Mouse (Mus musculus): Measurements from ENCODE around the gene Olfr70. TPM values are rescaled to one million over a fixed set of nuclear protein-coding genes. Genes with fewer than 3 reads are reported as not detected.

Gene Olfr70
- total RNA-seq, 2 experiments from 2014 or later, result not detected

GRCm38 (mm10) chr4:43668782-43669427, 31.7 kb downstream of the Olfr70 start, which contains the start of the genes Tmem8b and Fam221b:
TSS of gene Tmem8b (plus strand) at chr4:43668971.
TSS of gene Fam221b (minus strand) at chr4:43669145.
- peak; percentile 97 for ATAC-seq (replicated peaks; ENCODE audit: low FRiP score, low TSS enrichment, poor library complexity, severe bottlenecking)

DNA sequence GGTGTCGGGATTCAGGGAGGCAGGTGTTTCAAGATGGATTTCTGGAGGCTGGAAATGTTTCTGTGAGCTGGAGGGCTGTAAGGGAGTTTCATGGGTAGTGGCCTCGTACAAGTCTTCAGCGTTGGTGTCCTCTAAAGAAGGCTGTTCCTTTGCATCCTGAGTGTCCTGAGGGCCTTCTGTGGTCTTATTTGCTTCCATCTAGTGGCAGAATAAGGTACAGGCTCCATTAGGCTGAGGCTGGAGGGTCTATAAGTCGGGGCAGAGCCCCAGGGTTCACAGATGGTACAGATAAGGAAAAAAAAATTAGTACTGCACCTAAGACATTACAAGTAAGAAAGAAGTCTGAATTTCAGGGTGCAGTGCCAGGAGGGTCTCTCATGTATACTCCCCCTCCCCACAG, 34.2 kb downstream of the Olfr70 start:
- no peak for ATAC-seq (replicated peaks; ENCODE audit: low FRiP score, low TSS enrichment, poor library complexity, severe bottlenecking)

- no peak for ATAC-seq (replicated peaks; ENCODE audit: low FRiP score, low TSS enrichment, poor library complexity, severe bottlenecking)
These were observed 43.5 kb downstream of the Olfr70 start for GRCm38 (mm10) chr4:43657146-43657545.

DNA sequence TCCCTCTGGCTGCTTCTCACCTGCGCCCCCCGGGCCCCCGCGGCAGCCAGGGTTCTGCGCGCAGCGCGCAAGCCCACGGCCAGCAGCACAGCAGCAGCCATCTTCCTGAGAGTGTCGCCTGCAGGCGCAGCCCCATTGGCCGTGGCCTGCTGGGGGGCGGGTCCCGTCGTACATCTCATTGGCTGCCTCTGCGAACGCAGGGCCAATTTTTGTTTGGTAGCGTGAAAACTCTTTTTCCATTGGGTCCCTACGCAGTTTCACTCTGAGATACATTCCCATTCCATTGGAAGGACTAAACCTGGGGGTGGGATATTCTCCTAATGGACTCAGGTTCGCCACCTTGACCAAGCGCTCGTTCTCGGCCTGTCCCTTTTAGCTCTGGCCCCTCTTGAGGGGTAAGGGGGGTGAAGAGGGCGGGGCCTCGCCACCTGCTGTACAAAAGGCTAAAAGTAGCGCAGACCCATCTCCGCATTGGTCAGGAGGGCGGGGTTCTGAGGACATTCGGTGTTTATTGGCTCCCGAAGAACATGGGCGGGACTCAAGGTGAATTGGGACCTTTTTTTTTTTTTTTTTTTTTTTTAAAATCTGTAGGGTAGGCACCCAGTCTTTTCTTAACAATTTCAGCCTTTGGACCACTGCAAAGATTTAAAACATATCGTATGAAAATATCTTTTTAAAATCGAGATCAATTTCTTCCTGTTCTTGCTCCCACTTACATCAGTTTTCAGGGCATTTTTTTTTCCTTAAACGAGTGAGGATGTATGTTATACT, 44.1 kb downstream of the Olfr70 start, which contains the start of gene Hint2:
Gene Hint2, minus strand, starts transcription at position 128 of the 771 bp plus-strand sequence.
- peak; percentile 95 for ATAC-seq (replicated peaks; ENCODE audit: low FRiP score, low TSS enrichment, poor library complexity, severe bottlenecking)

DNA sequence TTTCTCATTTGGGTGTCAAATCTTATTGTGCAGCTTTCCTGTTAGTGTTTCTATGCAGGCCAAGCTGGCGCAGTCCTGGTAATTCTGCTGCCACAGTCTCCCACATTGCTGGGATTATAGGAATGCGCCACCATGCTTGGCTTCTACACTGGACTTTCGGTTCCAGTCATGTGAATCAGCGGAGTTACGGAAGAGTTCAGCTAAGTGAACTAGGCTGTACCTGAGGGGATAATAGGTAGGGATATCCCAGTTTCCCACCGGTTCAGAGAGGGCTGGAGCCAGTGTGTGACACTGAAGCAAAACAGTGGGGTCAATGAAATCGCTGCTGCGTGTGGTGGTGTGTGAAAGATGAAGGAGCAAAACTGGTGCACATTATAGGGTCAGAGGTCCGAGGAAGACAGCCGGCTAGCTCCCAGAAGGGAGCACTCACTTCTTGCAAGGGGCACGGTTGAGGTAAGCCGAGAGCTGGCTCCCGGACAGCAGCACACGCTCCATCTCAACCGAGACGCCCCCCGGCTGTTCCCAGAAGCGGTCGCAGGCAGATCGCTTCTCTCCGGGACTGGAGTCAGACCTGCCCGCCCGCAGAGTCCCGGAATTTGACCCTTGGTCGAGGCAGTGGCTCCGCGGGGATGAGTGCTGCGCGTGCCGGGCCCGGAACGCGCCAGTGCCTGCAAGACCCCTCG, 44.8 kb downstream of the Olfr70 start:
- ATAC-seq (replicated peaks; ENCODE audit: low FRiP score, low TSS enrichment, poor library complexity, severe bottlenecking), result 0 out of 2 replicates have a peak, but pooled peaks have one; percentile 0

- ATAC-seq (replicated peaks; ENCODE audit: low FRiP score, low TSS enrichment, poor library complexity, severe bottlenecking), result 0 out of 2 replicates have a peak, but pooled peaks have one; percentile 29
These were observed 47.2 kb downstream of the Olfr70 start, which contains the start of gene Spag8 for GRCm38 (mm10) chr4:43653161-43654015. TSS of gene Spag8 (minus strand) at chr4:43653594.

DNA sequence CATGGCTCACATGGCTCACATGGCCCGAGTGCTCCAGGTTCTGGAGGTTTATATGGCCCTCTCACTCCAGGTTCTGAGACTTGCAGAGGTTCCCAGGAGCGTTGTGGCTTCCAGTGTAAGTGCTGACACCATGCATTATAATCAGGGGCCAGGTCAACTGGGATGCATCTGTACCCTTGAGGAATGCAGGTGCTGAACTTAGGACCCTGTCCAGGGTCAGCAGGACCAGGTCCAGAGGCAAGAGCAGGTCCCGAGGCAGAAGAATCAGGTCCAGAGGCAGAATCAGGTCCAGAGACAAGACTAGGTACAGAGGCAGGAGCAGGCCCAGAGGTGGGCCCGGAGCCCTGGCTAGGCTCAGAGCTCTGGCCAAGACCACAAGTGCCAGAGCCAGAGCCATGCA, 47.9 kb downstream of the Olfr70 start:
- no peak for ATAC-seq (replicated peaks; ENCODE audit: low FRiP score, low TSS enrichment, poor library complexity, severe bottlenecking)

DNA sequence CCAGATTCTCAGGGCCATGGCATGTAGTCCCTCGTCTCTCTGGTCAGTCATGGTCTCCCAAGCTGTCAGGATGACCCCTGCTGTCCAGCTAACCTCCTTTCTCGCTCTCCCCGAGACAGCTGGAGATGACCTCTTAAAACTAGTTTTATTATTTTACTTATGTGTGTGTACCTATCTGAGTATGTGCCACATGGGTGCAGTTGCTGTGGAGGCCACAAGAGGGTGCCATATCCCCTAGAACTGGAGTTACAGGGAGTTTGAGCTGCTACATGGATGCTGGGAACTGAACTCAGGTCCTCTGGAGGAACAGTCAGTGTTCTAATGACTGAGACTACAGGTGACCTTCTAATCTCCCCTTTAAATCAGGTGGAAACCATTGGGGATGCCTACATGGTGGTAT, 50.8 kb downstream of the Olfr70 start:
- no peak for ATAC-seq (replicated peaks; ENCODE audit: low FRiP score, low TSS enrichment, poor library complexity, severe bottlenecking)

Other genes with a start within 250 kb of the Olfr70 start
- gene Cd72, start 246.2 kb downstream of the Olfr70 start, total RNA-seq (2014; fragmentation: Nextera tagmentation), result 1.5 and 9.6 TPM in 2 replicates
- gene Cd72, start 246.2 kb downstream of the Olfr70 start, total RNA-seq (2017), result 2.9 and 11.9 TPM in 2 replicates
- 0.61 TPM in 1 of 2 replicates, not detected in the other for gene Sit1, start 217.1 kb downstream of the Olfr70 start, total RNA-seq (2014; fragmentation: Nextera tagmentation)
- not detected in 2 replicates for gene Sit1, start 217.1 kb downstream of the Olfr70 start, total RNA-seq (2017)
- 28.8 and 47.9 TPM in 2 replicates for gene Ccdc107, start 207.9 kb downstream of the Olfr70 start, total RNA-seq (2014; fragmentation: Nextera tagmentation)
- gene Ccdc107, start 207.9 kb downstream of the Olfr70 start, total RNA-seq (2017), result 44.6 and 46.3 TPM in 2 replicates
- 44.3 and 50.3 TPM in 2 replicates for gene Arhgef39, start 201.1 kb downstream of the Olfr70 start, total RNA-seq (2014; fragmentation: Nextera tagmentation)
- gene Arhgef39, start 201.1 kb downstream of the Olfr70 start, total RNA-seq (2017), result 27.2 and 32.7 TPM in 2 replicates
- gene Car9, start 193.8 kb downstream of the Olfr70 start, total RNA-seq (2014; fragmentation: Nextera tagmentation), result 3.6 and 11.8 TPM in 2 replicates
- gene Car9, start 193.8 kb downstream of the Olfr70 start, total RNA-seq (2017), result 2.1 and 3.3 TPM in 2 replicates
- gene Tpm2, start 177.0 kb downstream of the Olfr70 start, total RNA-seq (2014; fragmentation: Nextera tagmentation), result not detected in 2 replicates
- 0.09 TPM in 1 of 2 replicates, not detected in the other for gene Tpm2, start 177.0 kb downstream of the Olfr70 start, total RNA-seq (2017)
- 9.6 and 12.7 TPM in 2 replicates for gene Creb3, start 138.5 kb downstream of the Olfr70 start, total RNA-seq (2014; fragmentation: Nextera tagmentation)
- 19.4 and 42.2 TPM in 2 replicates for gene Creb3, start 138.5 kb downstream of the Olfr70 start, total RNA-seq (2017)
- gene Tln1, start 138.1 kb downstream of the Olfr70 start, total RNA-seq (2014; fragmentation: Nextera tagmentation), result 105 and 175 TPM in 2 replicates
- 211 and 304 TPM in 2 replicates for gene Tln1, start 138.1 kb downstream of the Olfr70 start, total RNA-seq (2017)
- gene Rgp1, start 122.1 kb downstream of the Olfr70 start, total RNA-seq (2014; fragmentation: Nextera tagmentation), result 28.7 and 30.4 TPM in 2 replicates
- gene Rgp1, start 122.1 kb downstream of the Olfr70 start, total RNA-seq (2017), result 6.7 and 8.3 TPM in 2 replicates
- 19.7 and 22.9 TPM in 2 replicates for gene Gba2, start 121.9 kb downstream of the Olfr70 start, total RNA-seq (2014; fragmentation: Nextera tagmentation)
- 6.1 and 12.0 TPM in 2 replicates for gene Gba2, start 121.9 kb downstream of the Olfr70 start, total RNA-seq (2017)
- gene Msmp, start 116.3 kb downstream of the Olfr70 start, total RNA-seq (2014; fragmentation: Nextera tagmentation), result not detected in 2 replicates
- gene Msmp, start 116.3 kb downstream of the Olfr70 start, total RNA-seq (2017), result not detected in 2 replicates
- gene Npr2, start 68.9 kb downstream of the Olfr70 start, total RNA-seq (2014; fragmentation: Nextera tagmentation), result 0.09 and 2.0 TPM in 2 replicates
- gene Npr2, start 68.9 kb downstream of the Olfr70 start, total RNA-seq (2017), result 0.08 and 0.14 TPM in 2 replicates
- 1.6 TPM in 1 of 2 replicates, not detected in the other for gene Spag8, start 47.2 kb downstream of the Olfr70 start, total RNA-seq (2014; fragmentation: Nextera tagmentation)
- not detected in 2 replicates for gene Spag8, start 47.2 kb downstream of the Olfr70 start, total RNA-seq (2017)
- gene Hint2, start 44.3 kb downstream of the Olfr70 start, total RNA-seq (2014; fragmentation: Nextera tagmentation), result 70.7 and 73.0 TPM in 2 replicates
- gene Hint2, start 44.3 kb downstream of the Olfr70 start, total RNA-seq (2017), result 43.1 and 63.0 TPM in 2 replicates
- gene Tmem8b, start 31.8 kb downstream of the Olfr70 start, total RNA-seq (2014; fragmentation: Nextera tagmentation), result 1.2 and 2.5 TPM in 2 replicates
- 0.38 and 1.6 TPM in 2 replicates for gene Tmem8b, start 31.8 kb downstream of the Olfr70 start, total RNA-seq (2017)
- gene Fam221b, start 31.7 kb downstream of the Olfr70 start, total RNA-seq (2014; fragmentation: Nextera tagmentation), result not detected in 2 replicates
- gene Fam221b, start 31.7 kb downstream of the Olfr70 start, total RNA-seq (2017), result 0.15 and 0.28 TPM in 2 replicates
- not detected in 2 replicates for gene Olfr71, start 9.4 kb upstream of the Olfr70 start, total RNA-seq (2014; fragmentation: Nextera tagmentation)
- not detected in 2 replicates for gene Olfr71, start 9.4 kb upstream of the Olfr70 start, total RNA-seq (2017)
- gene Hrct1, start 26.4 kb upstream of the Olfr70 start, total RNA-seq (2014; fragmentation: Nextera tagmentation), result not detected in 2 replicates
- not detected in 2 replicates for gene Hrct1, start 26.4 kb upstream of the Olfr70 start, total RNA-seq (2017)
- not detected in 2 replicates for gene Spaar, start 29.2 kb upstream of the Olfr70 start, total RNA-seq (2014; fragmentation: Nextera tagmentation)
- gene Spaar, start 29.2 kb upstream of the Olfr70 start, total RNA-seq (2017), result not detected in 2 replicates
- not detected in 2 replicates for gene Olfr159, start 70.2 kb upstream of the Olfr70 start, total RNA-seq (2014; fragmentation: Nextera tagmentation)
- not detected in 2 replicates for gene Olfr159, start 70.2 kb upstream of the Olfr70 start, total RNA-seq (2017)
- not detected in 2 replicates for gene Olfr156, start 123.1 kb upstream of the Olfr70 start, total RNA-seq (2014; fragmentation: Nextera tagmentation)
- gene Olfr156, start 123.1 kb upstream of the Olfr70 start, total RNA-seq (2017), result not detected in 2 replicates
- gene Olfr157, start 139.4 kb upstream of the Olfr70 start, total RNA-seq (2014; fragmentation: Nextera tagmentation), result not detected in 2 replicates
- not detected in 2 replicates for gene Olfr157, start 139.4 kb upstream of the Olfr70 start, total RNA-seq (2017)
- not detected in 2 replicates for gene Olfr155, start 150.8 kb upstream of the Olfr70 start, total RNA-seq (2014; fragmentation: Nextera tagmentation)
- gene Olfr155, start 150.8 kb upstream of the Olfr70 start, total RNA-seq (2017), result not detected in 2 replicates
- gene Reck, start 174.7 kb upstream of the Olfr70 start, total RNA-seq (2014; fragmentation: Nextera tagmentation), result 0.20 TPM in 1 of 2 replicates, not detected in the other
- gene Reck, start 174.7 kb upstream of the Olfr70 start, total RNA-seq (2017), result 0.61 TPM in 1 of 2 replicates, not detected in the other

Data from megakaryocyte-erythroid progenitor cell, adult 5-6 weeks (primary cell).